Mouse (Mus musculus) forebrain, embryonic 15.5 days (tissue): ENCODE results near the gene 1700069L16Rik. TPM values are rescaled to one million over a fixed set of nuclear protein-coding genes. Genes with fewer than 3 reads are reported as not detected.

Experiments
- ATAC-seq: fragments of 200-750 bp; cut with Nextera tagmentation; replicated peaks from 2 replicates; pipeline ENCODE4 v1.8.0; 2017; ENCODE audit warnings: mild to moderate bottlenecking, moderate TSS enrichment, moderate library complexity
- H3K27ac ChIP-seq: fragments of 300-500 bp; sonication (generic); replicated peaks from 2 replicates; pipeline ENCODE4 v1.5.1; 2015; ENCODE audit warnings: mild to moderate bottlenecking, inconsistent platforms
- H3K27me3 ChIP-seq: fragments of 300-500 bp; sonication (generic); 2 replicates; pipeline ENCODE4 v1.6.1; 2015; ENCODE audit warnings: inconsistent platforms
- H3K36me3 ChIP-seq: fragments of 300-500 bp; sonication (generic); 2 replicates; pipeline ENCODE4 v1.6.1; 2015; ENCODE audit warnings: mild to moderate bottlenecking, inconsistent platforms
- H3K4me1 ChIP-seq: fragments of 300-500 bp; sonication (generic); 2 replicates; pipeline ENCODE4 v1.6.1; 2015; ENCODE audit warnings: inconsistent platforms
- H3K4me2 ChIP-seq: fragments of 300-500 bp; sonication (generic); replicated peaks from 2 replicates; pipeline ENCODE4 v1.6.1; 2015; ENCODE audit warnings: mild to moderate bottlenecking, inconsistent platforms
- H3K4me3 ChIP-seq: fragments of 300-500 bp; sonication (generic); 2 replicates; pipeline ENCODE4 v1.5.1; 2015; ENCODE audit warnings: mild to moderate bottlenecking, inconsistent platforms
- H3K9ac ChIP-seq: fragments of 300-500 bp; sonication (generic); replicated peaks from 2 replicates; pipeline ENCODE4 v1.6.1; 2015; ENCODE audit warnings: mild to moderate bottlenecking, inconsistent platforms
- H3K9me3 ChIP-seq: fragments of 300-500 bp; sonication (generic); 2 replicates; pipeline ENCODE4 v1.6.1; 2016; ENCODE audit warnings: inconsistent platforms
- WGBS: fragments of 180-500 bp; shearing (Covaris S2); methylation state at CpG from one replicate; pipeline ENCODE4 v1.1.7; 2015; ENCODE audit warnings: mixed read lengths; 5-methylcytosine and 5-hydroxymethylcytosine counted together
- polyA plus RNA-seq: library from polyadenylated mRNA; unstranded; fragments of >200 nt; fragmentation: Nextera tagmentation; extraction: Ambion mirVana; gene quantifications from 2 replicates; pipeline ENCODE4 v1.2.1, GENCODE M21; 2015

The 1700069L16Rik gene
- polyA plus RNA-seq, 1 experiment from 2014 or later, result not detected

DNA sequence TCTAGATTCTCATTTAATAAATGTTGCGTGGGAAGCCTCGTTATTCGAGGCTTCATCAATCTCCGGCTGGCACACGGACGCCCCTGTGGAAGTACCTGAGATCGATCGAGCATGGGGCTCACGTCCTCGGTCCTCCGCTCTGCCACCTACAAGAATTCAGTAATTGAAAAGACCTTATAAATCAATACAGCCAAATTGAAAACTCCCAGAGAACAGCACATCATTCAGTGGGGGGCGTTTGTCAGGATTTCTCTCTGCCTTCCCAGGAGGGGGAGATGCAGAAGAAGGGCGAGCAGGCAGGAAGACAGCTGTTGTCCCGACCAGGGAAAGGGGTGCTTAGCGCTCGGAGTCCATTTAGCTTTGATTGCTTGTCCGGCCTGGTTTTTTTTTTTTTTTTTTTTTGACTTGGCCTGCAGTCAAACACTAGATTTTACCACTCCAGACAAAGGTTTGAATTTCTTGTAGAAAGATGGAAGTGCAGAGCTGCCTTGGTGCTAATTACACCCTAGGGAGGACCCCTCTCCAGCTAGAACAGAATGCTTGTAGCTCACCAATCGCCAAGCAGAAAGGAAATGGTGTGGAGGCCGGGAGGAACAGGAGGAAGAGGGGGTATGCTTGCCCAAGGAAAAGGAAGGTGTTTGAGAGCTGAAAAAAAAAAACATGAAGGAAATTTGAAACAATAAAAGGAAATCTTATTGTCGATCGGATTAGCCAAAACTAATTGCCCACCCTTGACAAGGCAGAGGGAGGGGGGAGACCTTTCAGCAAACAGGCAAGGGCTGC is 20.6 kb downstream of the 1700069L16Rik start:
- H3K27me3 ChIP-seq, result no peaks in the 10 kb centered on the region
- H3K9ac ChIP-seq, result no peak overlapping the region
- no peak for ATAC-seq
- no peak overlapping the region for H3K4me3 ChIP-seq
- 39% methylated on average over 21 of the region's 21 CpGs for WGBS
- no peak overlapping the region for H3K4me2 ChIP-seq
- no peaks in the 10 kb centered on the region for H3K36me3 ChIP-seq
- H3K9me3 ChIP-seq, result no peaks in the 10 kb centered on the region
- peaks cover 14% of the 10 kb centered on the region for H3K4me1 ChIP-seq
- H3K27ac ChIP-seq, result peak overlapping the region; percentile 12

GRCm38 (mm10) chr5:113700388-113701023 is 24.1 kb downstream of the 1700069L16Rik start:
- ATAC-seq, result no peak
- Histone ChIP-seq H3K9ac (no peak overlapping the region), H3K9me3 (no peaks in the 10 kb centered on the region), H3K4me2 (no peak overlapping the region), H3K36me3 (no peaks in the 10 kb centered on the region), H3K4me1 (peaks cover 14% of the 10 kb centered on the region), H3K4me3 (no peak overlapping the region), H3K27me3 (no peaks in the 10 kb centered on the region), H3K27ac (no peak overlapping the region)
- 79% methylated on average over 19 of the region's 19 CpGs for WGBS

- no peaks in the 10 kb centered on the region for H3K36me3 ChIP-seq
- H3K4me1 ChIP-seq, result peaks cover 21% of the 10 kb centered on the region
- no peak overlapping the region for H3K4me3 ChIP-seq
- no peak for ATAC-seq
- H3K27me3 ChIP-seq, result no peaks in the 10 kb centered on the region
- 48% methylated on average over 5 of the region's 5 CpGs for WGBS
- no peak overlapping the region for H3K9ac ChIP-seq
- H3K4me2 ChIP-seq, result no peak overlapping the region
- H3K9me3 ChIP-seq, result no peaks in the 10 kb centered on the region
- no peak overlapping the region for H3K27ac ChIP-seq
Observed at GRCm38 (mm10) chr5:113694415-113694814, 30.2 kb downstream of the 1700069L16Rik start.

GRCm38 (mm10) chr5:113694000-113694399 is 30.6 kb downstream of the 1700069L16Rik start:
- Histone ChIP-seq H3K27me3 (no peaks in the 10 kb centered on the region), H3K36me3 (no peaks in the 10 kb centered on the region), H3K9me3 (no peaks in the 10 kb centered on the region), H3K9ac (no peak overlapping the region), H3K4me3 (no peak overlapping the region), H3K4me2 (no peak overlapping the region), H3K27ac (no peak overlapping the region), H3K4me1 (peaks cover 21% of the 10 kb centered on the region)
- ATAC-seq, result no peak
- WGBS, result 69% methylated on average over 4 of the region's 4 CpGs

DNA sequence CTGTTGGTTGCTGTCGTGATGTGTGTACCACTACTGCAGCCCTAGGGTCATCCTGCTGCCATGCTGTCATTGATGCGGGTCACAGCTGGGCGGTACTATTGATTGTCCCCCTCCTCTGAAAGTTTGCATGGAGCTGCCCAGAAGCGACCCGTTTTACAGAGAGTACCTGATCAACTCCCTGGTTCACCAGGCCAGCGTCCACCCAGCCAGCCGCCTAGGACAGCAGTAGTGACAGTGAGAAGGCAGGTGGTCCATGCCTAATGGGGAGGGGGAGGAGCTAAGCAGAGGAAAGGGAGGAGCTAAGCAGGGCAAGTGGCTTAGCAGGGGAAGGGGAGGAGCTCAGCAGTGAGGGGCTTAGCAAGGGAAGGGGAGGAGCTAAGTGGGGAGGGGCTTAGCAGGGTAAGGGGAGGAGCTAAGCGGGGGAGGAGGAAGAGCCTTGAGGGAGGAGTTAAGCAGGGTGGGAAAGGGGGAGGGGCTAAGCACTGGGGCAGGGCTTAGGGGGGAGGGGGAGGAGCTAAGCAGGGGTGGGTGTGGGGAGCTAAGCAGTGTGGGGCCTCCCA is 31.3 kb downstream of the 1700069L16Rik start:
- WGBS, result 96% methylated on average over 8 of the region's 8 CpGs
- H3K9me3 ChIP-seq, result no peaks in the 10 kb centered on the region
- H3K4me2 ChIP-seq, result no peak overlapping the region
- no peak overlapping the region for H3K4me3 ChIP-seq
- H3K4me1 ChIP-seq, result peaks cover 21% of the 10 kb centered on the region
- no peak for ATAC-seq
- H3K9ac ChIP-seq, result no peak overlapping the region
- H3K27ac ChIP-seq, result no peak overlapping the region
- H3K27me3 ChIP-seq, result no peaks in the 10 kb centered on the region
- H3K36me3 ChIP-seq, result no peaks in the 10 kb centered on the region

GRCm38 (mm10) chr5:113690866-113691265 is 33.7 kb downstream of the 1700069L16Rik start:
- Histone ChIP-seq H3K9me3 (no peaks in the 10 kb centered on the region), H3K9ac (no peak overlapping the region), H3K36me3 (no peaks in the 10 kb centered on the region), H3K4me3 (no peak overlapping the region), H3K4me1 (peaks cover 21% of the 10 kb centered on the region), H3K27me3 (no peaks in the 10 kb centered on the region), H3K27ac (0 out of 2 replicates have a peak overlapping the region, but pooled peaks have one; percentile 61), H3K4me2 (no peak overlapping the region)
- WGBS, result 90% methylated on average over 2 of the region's 2 CpGs
- peak; percentile 28; the same call in 1 of the 2 replicates for ATAC-seq

GRCm38 (mm10) chr5:113690069-113690548 is 34.5 kb downstream of the 1700069L16Rik start:
- Histone ChIP-seq H3K36me3 (no peaks in the 10 kb centered on the region), H3K4me1 (peaks cover 21% of the 10 kb centered on the region), H3K4me2 (peak overlapping the region; percentile 25), H3K4me3 (peak overlapping the region; percentile 14), H3K27me3 (no peaks in the 10 kb centered on the region), H3K9me3 (no peaks in the 10 kb centered on the region), H3K9ac (no peak overlapping the region; the same call in 1 of the 2 replicates), H3K27ac (peak overlapping the region; percentile 61)
- peak; percentile 75 for ATAC-seq
- 30% methylated on average over 15 of the region's 15 CpGs for WGBS

- H3K27me3 ChIP-seq, result no peaks in the 10 kb centered on the region
- H3K9me3 ChIP-seq, result no peaks in the 10 kb centered on the region
- no peak overlapping the region for H3K9ac ChIP-seq
- no peak overlapping the region for H3K4me2 ChIP-seq
- H3K4me3 ChIP-seq, result no peak overlapping the region
- no peaks in the 10 kb centered on the region for H3K36me3 ChIP-seq
- no peak overlapping the region for H3K27ac ChIP-seq
- H3K4me1 ChIP-seq, result peaks cover 9% of the 10 kb centered on the region
- 83% methylated on average over 5 of the region's 5 CpGs for WGBS
- ATAC-seq, result no peak
Observed at GRCm38 (mm10) chr5:113687514-113687913, 37.1 kb downstream of the 1700069L16Rik start.

DNA sequence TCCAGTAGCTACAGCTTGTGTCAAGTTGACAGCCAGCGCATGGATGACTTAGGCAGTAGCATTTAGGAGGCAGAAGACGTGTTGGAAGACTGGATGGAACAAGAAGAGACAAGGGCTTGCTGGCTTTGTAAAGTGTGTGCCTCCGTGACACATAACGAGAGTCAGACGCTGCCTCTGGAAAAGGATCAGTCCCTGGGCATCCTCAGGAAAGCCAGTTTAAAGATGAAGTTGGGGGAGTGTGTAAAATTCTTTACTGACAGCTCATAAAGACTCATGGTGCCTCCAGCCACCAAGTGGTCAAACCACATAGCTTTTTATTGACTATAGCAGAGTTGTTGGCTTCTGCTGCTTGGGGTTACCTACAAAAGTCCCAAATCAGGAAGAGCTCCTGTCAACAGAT is 39.1 kb downstream of the 1700069L16Rik start:
- Histone ChIP-seq H3K4me1 (peaks cover 7% of the 10 kb centered on the region), H3K27me3 (no peaks in the 10 kb centered on the region), H3K27ac (no peak overlapping the region), H3K4me2 (no peak overlapping the region), H3K9me3 (no peaks in the 10 kb centered on the region), H3K4me3 (no peak overlapping the region), H3K9ac (no peak overlapping the region), H3K36me3 (no peaks in the 10 kb centered on the region)
- ATAC-seq, result no peak
- WGBS, result 79% methylated on average over 5 of the region's 5 CpGs

GRCm38 (mm10) chr5:113683246-113683645 is 41.3 kb downstream of the 1700069L16Rik start:
- H3K4me2 ChIP-seq, result no peak overlapping the region
- no peak overlapping the region for H3K27ac ChIP-seq
- no peak for ATAC-seq
- H3K9ac ChIP-seq, result no peak overlapping the region
- no peaks in the 10 kb centered on the region for H3K36me3 ChIP-seq
- H3K4me3 ChIP-seq, result no peak overlapping the region
- 63% methylated on average over 5 of the region's 5 CpGs for WGBS
- H3K27me3 ChIP-seq, result no peaks in the 10 kb centered on the region
- no peaks in the 10 kb centered on the region for H3K9me3 ChIP-seq
- H3K4me1 ChIP-seq, result no peaks in the 10 kb centered on the region

GRCm38 (mm10) chr5:113682472-113682871 is 42.1 kb downstream of the 1700069L16Rik start:
- no peaks in the 10 kb centered on the region for H3K4me1 ChIP-seq
- no peaks in the 10 kb centered on the region for H3K9me3 ChIP-seq
- H3K27ac ChIP-seq, result no peak overlapping the region
- no peak overlapping the region for H3K9ac ChIP-seq
- no peak overlapping the region for H3K4me2 ChIP-seq
- WGBS, result 79% methylated on average over 3 of the region's 3 CpGs
- ATAC-seq, result no peak
- no peak overlapping the region for H3K4me3 ChIP-seq
- H3K27me3 ChIP-seq, result no peaks in the 10 kb centered on the region
- no peaks in the 10 kb centered on the region for H3K36me3 ChIP-seq

- no peak for ATAC-seq
- Histone ChIP-seq H3K27me3 (no peaks in the 10 kb centered on the region), H3K9ac (no peak overlapping the region), H3K27ac (no peak overlapping the region), H3K4me2 (no peak overlapping the region), H3K9me3 (no peaks in the 10 kb centered on the region), H3K4me1 (no peaks in the 10 kb centered on the region), H3K4me3 (no peak overlapping the region), H3K36me3 (no peaks in the 10 kb centered on the region)
- WGBS, result 77% methylated on average over 14 of the region's 14 CpGs
Observed at GRCm38 (mm10) chr5:113681219-113681618, 43.4 kb downstream of the 1700069L16Rik start.
